Mouse (Mus musculus) spleen, adult 10 weeks (tissue): ENCODE measurements around the gene Mlana. TPM values are rescaled to one million over a fixed set of nuclear protein-coding genes. Genes with fewer than 3 reads are reported as not detected.

Experiments
- polyA plus RNA-seq: library from polyadenylated mRNA; stranded (reverse); fragments of 350-450 nt; fragmentation: Illumina TruSeq; extraction: RNeasy Lipid Tissue Mini Kit (QIAGEN cat#74804); gene quantifications from one replicate; pipeline ENCODE4 v1.2.3, GENCODE M21; 2015; ENCODE audit warnings: low replicate concordance; ENCODE audit not compliant: insufficient read depth

Mlana gene
- polyA plus RNA-seq, result not detected

DNA sequence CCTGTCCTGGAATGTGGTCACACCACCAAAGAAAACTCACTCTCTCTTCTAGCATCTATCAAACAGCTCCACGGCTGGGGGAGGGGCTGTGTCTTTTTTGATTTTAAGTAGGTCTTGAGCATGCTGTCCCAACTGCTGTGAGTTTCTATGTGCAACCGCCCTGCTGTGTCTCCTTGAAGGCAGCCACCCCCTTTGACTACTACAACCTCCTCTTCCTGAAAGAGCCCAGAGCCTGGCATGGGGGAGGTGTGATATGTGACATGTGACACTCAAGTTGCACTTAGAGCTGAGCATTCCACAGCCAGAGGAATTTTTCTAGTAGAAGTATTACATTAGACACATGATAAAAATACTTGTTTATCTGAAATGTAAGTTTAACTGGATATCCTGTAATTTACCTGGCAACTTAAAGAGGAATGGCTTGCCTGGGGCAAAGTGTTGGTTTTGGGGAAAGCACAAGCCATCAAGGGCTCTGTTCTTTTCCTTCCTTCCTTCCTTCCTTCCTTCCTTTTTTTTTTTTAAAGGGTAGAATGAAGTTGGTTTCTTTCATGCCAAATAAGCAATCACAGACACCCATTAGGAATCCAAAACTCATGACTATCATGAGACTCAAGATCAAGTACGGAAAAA is at the start of gene Mlana:
Gene Mlana, plus strand, starts transcription at position 580 of the 630 bp plus-strand sequence.

Other genes starting within 250 kb of the Mlana start
- gene Ric1, start 175.5 kb upstream of the Mlana start, polyA plus RNA-seq, result 27.1 TPM
- gene Ermp1, start 49.4 kb upstream of the Mlana start, polyA plus RNA-seq, result 41.5 TPM
- gene 9930021J03Rik, start 108.2 kb downstream of the Mlana start, polyA plus RNA-seq, result 31.8 TPM
- 37.8 TPM for gene Ranbp6, start 115.2 kb downstream of the Mlana start, polyA plus RNA-seq
- 22.3 TPM for gene Il33, start 227.3 kb downstream of the Mlana start, polyA plus RNA-seq